Mouse (Mus musculus) neural tube, embryonic 11.5 days (tissue): Measurements from ENCODE around the gene Med24. TPM values are rescaled to one million over a fixed set of nuclear protein-coding genes. Genes with fewer than 3 reads are reported as not detected.
A peak's percentile ranks its signal among the peaks of the same experiment; 100 is the strongest.

Experiments used
- ATAC-seq: fragments of 200-750 bp; cut with Nextera tagmentation; 2 replicates; pipeline ENCODE4 v1.8.0; 2017; ENCODE audit warnings: moderate number of reproducible peaks, mild to moderate bottlenecking, moderate TSS enrichment, moderate library complexity; ENCODE audit not compliant: insufficient read depth, low FRiP score, low TSS enrichment
- DNase-seq: peaks from one replicate; pipeline ENCODE4 v3.0.0-alpha.2; 2015; ENCODE audit warnings: low spot score
- H3K27ac ChIP-seq: fragments of 300-500 bp; sonication (generic); 2 replicates; pipeline ENCODE4 v1.5.1; 2014; ENCODE audit warnings: low read depth, mild to moderate bottlenecking, low read length
- H3K27me3 ChIP-seq: fragments of 300-500 bp; sonication (generic); 2 replicates; pipeline ENCODE4 v1.6.1; 2014; ENCODE audit warnings: mild to moderate bottlenecking, low read length, mixed read lengths; ENCODE audit not compliant: control insufficient read depth, insufficient read depth
- H3K36me3 ChIP-seq: fragments of 300-500 bp; sonication (generic); 2 replicates; pipeline ENCODE4 v1.6.1; 2014; ENCODE audit warnings: mild to moderate bottlenecking, low read length, moderate library complexity, mixed read lengths; ENCODE audit not compliant: control insufficient read depth, insufficient read depth
- H3K4me1 ChIP-seq: fragments of 300-500 bp; sonication (generic); 2 replicates; pipeline ENCODE4 v1.6.1; 2014; ENCODE audit warnings: low read length, mixed read lengths; ENCODE audit not compliant: control insufficient read depth, insufficient read depth
- H3K4me2 ChIP-seq: fragments of 300-500 bp; sonication (generic); 2 replicates; pipeline ENCODE4 v1.6.1; 2014; ENCODE audit warnings: low read depth, mild to moderate bottlenecking, moderate library complexity
- H3K4me3 ChIP-seq: fragments of 300-500 bp; sonication (generic); 2 replicates; pipeline ENCODE4 v1.5.1; 2014; ENCODE audit warnings: low read depth, low read length
- H3K9ac ChIP-seq: fragments of 300-500 bp; sonication (generic); 2 replicates; pipeline ENCODE4 v1.6.1; 2014; ENCODE audit warnings: mild to moderate bottlenecking, low read length
- H3K9me3 ChIP-seq: fragments of 300-500 bp; sonication (generic); 2 replicates; pipeline ENCODE4 v1.6.1; 2016; ENCODE audit warnings: low read length; ENCODE audit not compliant: control insufficient read depth
- WGBS: fragments of 180-500 bp; shearing (Covaris S2); extraction: QIAGEN DNeasy Blood & Tissue Kit; methylation state at CpG from one replicate; pipeline ENCODE4 v1.1.7; 2014; 5-methylcytosine and 5-hydroxymethylcytosine counted together
- polyA plus RNA-seq: library from polyadenylated mRNA; unstranded; fragments of >200 nt; fragmentation: Nextera tagmentation; extraction: Ambion mirVana; gene quantifications from 2 replicates; pipeline ENCODE4 v1.2.1, GENCODE M21; 2014

The Med24 gene
- polyA plus RNA-seq, 1 experiment from 2014 or later, result 74.5 TPM

DNA sequence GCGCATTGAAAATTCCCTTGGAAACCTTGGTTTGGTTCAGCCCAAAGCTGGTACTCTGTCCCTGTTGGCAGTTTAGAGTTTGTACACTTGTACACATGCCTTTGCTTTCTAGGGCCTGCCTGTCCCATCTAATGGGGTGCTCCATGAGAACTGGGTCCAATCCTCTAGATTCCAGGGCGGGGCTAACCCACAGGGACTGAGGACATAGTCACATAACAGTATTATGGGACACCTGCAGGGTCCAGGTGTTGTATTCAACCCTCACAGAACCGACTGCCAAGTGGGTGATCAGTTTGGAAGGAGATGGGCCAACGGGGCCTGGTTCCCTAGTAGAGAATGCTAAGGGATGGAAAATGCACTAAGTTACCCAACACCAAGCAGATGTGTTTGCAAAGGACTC is 32.7 kb upstream of the Med24 start:
- Histone ChIP-seq H3K4me2 (no peak overlapping the region), H3K9ac (no peak overlapping the region), H3K36me3 (peaks cover 4% of the 10 kb centered on the region), H3K9me3 (no peaks in the 10 kb centered on the region), H3K4me1 (peaks cover 10% of the 10 kb centered on the region), H3K4me3 (no peak overlapping the region), H3K27me3 (no peaks in the 10 kb centered on the region), H3K27ac (no peak overlapping the region)
- 84% methylated on average over 4 of the region's 4 CpGs for WGBS
- no peak for DNase-seq
- ATAC-seq, result no peak

DNA sequence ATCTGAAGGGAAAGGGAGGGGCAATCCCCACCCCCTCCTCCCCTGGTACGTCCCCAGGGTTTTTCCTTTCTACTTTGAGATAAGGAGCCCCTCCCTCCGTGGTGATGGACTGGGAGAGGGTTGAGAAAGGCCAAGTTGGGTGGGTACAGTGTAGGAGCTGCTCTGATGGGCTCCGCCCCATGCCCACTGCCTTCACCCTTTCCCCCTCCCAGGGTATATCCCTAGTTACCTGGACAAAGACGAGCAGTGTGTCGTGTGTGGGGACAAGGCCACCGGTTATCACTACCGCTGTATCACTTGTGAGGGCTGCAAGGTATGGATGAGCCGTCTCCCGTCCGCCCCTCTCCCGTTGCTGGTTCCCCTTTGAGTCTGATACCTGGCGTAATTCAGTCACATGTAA is 27.5 kb upstream of the Med24 start:
- Histone ChIP-seq H3K27me3 (no peaks in the 10 kb centered on the region), H3K9ac (no peak overlapping the region), H3K9me3 (no peaks in the 10 kb centered on the region), H3K27ac (no peak overlapping the region), H3K4me2 (no peak overlapping the region), H3K4me3 (no peak overlapping the region), H3K4me1 (peaks cover under 1% of the 10 kb centered on the region), H3K36me3 (peaks cover 2% of the 10 kb centered on the region; the same call in 1 of the 2 replicates)
- WGBS, result 95% methylated on average over 12 of the region's 12 CpGs
- DNase-seq (peak; percentile 7), ATAC-seq (no peak)

DNA sequence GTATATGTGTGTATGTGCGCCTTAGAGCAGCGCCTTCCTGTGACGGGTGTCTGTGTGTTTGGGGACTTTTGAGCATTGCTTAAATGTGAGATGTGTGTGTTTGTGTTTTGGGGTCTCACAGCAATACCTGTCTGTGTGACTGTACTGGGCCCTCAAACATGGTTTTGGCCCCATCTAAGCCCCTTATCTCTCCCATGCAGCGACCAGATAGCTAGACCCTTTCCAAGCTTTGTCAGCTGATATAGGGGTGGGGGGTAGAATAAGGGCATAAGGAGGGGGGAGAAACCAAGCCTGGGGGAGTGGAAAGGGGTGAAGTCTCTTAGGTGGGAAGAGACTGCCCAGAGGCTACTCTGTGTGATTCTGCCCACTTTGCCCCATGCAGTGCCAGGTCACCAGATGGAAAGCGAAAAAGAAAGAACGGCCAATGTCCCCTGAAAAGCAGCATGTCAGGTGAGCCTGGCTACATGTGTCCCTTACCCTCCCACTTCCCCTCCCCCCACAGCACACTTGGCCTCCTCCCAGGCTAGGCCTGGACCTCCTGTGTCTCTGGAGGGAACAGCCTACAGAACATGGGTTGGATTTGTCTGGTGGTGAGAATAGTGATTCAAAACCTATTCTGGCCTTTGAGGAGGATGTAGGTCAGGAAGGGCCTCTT is 26.6 kb upstream of the Med24 start:
- Histone ChIP-seq H3K9me3 (no peaks in the 10 kb centered on the region), H3K36me3 (peaks cover 2% of the 10 kb centered on the region; the same call in 1 of the 2 replicates), H3K27me3 (no peaks in the 10 kb centered on the region), H3K27ac (no peak overlapping the region), H3K9ac (no peak overlapping the region), H3K4me2 (no peak overlapping the region), H3K4me3 (no peak overlapping the region), H3K4me1 (peaks cover 9% of the 10 kb centered on the region)
- ATAC-seq (no peak), DNase-seq (no peak)
- 94% methylated on average over 6 of the region's 6 CpGs for WGBS

DNA sequence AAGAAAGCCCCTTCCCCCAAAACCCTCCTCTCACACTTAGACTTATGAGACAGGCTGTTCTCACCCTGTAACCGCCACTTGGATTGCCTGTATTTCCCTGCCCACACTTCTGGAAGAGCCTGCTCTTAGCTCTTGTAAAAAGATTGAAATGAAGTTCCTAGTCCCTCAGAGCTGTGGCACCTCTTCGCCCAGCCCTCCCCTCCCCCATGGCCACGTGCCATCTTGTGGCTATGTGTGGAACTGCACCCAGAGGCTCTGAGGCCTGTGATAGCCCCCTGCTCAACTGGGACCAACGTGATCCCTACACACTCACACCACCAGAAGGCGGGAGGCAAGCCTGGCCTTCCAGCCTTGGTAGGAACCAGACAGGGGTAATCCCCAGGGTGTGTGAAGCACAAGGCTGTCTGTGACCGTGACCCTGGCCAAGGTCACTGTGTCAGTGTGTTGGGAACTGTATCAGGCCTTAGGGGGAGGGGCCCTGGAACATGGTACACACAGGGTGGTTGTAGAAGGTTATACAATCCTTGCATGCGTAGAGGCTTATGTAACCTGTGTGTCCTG is 25.5 kb upstream of the Med24 start:
- H3K4me3 ChIP-seq, result no peak overlapping the region
- peak; percentile 42; the same call in 1 of the 2 replicates for ATAC-seq

DNA sequence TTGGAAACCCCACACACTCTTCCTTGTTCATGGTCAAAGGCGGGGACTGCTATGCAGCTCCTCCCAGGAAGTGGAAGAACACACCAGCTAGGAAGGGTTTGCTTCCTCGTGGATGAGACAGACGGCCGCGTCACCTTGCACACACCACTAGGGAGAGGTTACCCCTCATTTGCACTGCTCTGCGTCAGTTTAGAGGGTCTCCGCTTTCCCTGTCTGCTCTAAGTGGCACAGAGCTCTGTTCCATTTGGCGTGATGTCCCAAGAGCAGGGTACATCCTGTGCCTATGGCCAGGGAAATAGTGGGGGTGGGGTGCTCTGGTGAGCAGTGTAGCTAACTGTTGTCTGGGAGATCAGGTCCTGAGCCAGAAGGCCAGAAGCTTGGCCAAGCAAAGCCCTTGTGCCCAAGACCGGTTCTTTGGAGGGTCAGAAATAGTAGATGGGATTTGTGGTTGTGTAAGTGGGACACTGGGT is 25.0 kb upstream of the Med24 start:
- H3K27me3 ChIP-seq, result no peaks in the 10 kb centered on the region
- H3K9me3 ChIP-seq, result no peaks in the 10 kb centered on the region
- H3K4me1 ChIP-seq, result peaks cover 25% of the 10 kb centered on the region
- DNase-seq, result no peak
- no peaks in the 10 kb centered on the region for H3K36me3 ChIP-seq
- no peak for ATAC-seq
- no peak overlapping the region for H3K27ac ChIP-seq
- no peak overlapping the region for H3K4me2 ChIP-seq
- H3K4me3 ChIP-seq, result no peak overlapping the region
- H3K9ac ChIP-seq, result no peak overlapping the region
- 72% methylated on average over 9 of the region's 9 CpGs for WGBS

More for the DNA sequence above, 25.5 kb upstream of the Med24 start:
- Histone ChIP-seq H3K4me1 (peaks cover 20% of the 10 kb centered on the region), H3K27ac (no peak overlapping the region), H3K27me3 (no peaks in the 10 kb centered on the region), H3K9me3 (no peaks in the 10 kb centered on the region), H3K4me2 (no peak overlapping the region), H3K9ac (no peak overlapping the region), H3K36me3 (no peaks in the 10 kb centered on the region)
- WGBS, result 22% methylated on average over 7 of the region's 7 CpGs
- peak; percentile 84 for DNase-seq

DNA sequence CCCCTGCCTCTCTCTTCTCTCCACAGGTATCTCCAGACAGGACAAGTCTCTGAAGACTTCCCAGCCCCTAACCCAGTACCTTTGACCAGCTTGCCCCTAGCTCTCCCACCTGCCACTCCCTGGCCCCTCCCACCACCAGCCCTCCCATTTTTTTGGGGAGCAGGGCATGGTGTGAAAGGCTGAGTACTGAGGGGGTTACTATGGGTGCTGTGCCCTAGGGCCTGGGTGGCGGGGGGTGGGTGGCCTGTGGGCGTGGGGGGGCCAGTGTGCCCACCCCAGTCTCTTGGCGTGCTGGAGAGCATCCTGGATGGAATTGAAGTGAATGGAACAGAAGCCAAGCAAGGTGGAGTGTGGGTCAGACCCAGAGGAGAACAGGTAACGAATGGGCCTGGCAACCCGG is 24.0 kb upstream of the Med24 start:
- H3K4me1 ChIP-seq, result peaks cover 34% of the 10 kb centered on the region
- ATAC-seq, result no peak
- no peak overlapping the region for H3K4me3 ChIP-seq
- H3K36me3 ChIP-seq, result no peaks in the 10 kb centered on the region
- H3K27me3 ChIP-seq, result no peaks in the 10 kb centered on the region
- WGBS, result 91% methylated on average over 5 of the region's 5 CpGs
- H3K9ac ChIP-seq, result no peak overlapping the region
- DNase-seq, result no peak
- no peak overlapping the region for H3K4me2 ChIP-seq
- no peaks in the 10 kb centered on the region for H3K9me3 ChIP-seq
- no peak overlapping the region for H3K27ac ChIP-seq

DNA sequence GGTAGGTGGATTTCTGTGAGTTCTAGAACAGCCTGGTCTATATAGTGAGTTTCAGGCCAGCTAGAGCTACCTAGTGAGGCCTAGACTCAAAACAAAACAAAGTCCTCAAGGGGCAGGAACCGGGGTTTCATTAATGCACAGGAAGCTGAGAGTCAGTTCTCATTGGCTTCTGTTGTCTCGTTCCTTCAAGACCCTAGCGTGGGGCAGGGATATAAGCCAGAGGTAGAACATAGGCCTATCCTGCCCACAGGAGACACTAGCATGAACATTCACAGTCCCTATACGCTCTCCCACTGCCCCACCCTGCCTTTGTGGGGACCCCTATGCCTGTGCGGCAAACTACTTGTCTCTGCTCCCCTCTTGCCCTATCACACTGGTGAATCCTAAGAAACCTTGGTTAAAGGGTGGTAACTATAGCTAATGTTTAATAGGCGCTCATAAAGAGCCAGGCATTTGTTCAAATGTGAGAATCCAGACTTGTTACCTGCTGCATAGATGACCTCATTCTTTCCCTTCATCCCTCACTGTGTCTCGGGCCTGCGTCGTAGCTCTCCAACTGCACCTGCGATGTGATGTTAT is 23.4 kb upstream of the Med24 start:
- no peak for DNase-seq
- Histone ChIP-seq H3K9ac (no peak overlapping the region), H3K27me3 (no peaks in the 10 kb centered on the region), H3K27ac (no peak overlapping the region), H3K9me3 (no peaks in the 10 kb centered on the region), H3K4me3 (no peak overlapping the region), H3K4me2 (no peak overlapping the region), H3K4me1 (peaks cover 40% of the 10 kb centered on the region), H3K36me3 (no peaks in the 10 kb centered on the region)
- ATAC-seq, result no peak
- 93% methylated on average over 10 of the region's 10 CpGs for WGBS

DNA sequence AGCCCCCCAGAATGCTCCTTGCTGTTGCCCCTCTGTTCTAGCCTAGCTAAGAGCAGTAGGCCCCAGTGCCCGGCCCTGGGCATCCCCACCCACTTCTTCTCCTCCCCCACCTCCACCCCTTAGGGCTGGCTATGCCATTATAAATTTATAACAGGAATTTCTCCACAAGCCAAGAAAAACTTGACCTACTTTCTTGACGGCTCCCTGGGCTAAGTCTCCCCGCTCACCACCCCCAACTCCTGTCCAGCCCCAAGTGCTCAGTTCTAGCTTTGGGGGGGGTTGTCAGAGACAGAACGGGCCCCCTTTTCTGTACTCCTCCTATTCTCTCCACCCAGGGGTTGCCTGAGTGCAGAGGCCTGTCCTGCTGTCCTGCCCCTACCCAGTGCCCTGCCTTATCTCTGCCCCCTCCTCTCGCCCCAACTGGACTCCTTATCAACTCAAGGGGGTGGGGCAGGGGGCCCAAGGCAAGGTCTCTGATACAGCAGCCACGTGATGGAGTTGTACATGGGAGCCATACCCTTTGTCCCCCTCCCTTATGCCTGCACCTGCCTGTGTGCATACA is 22.1 kb upstream of the Med24 start:
- Histone ChIP-seq H3K9me3 (no peaks in the 10 kb centered on the region), H3K4me3 (no peak overlapping the region), H3K27me3 (no peaks in the 10 kb centered on the region), H3K4me1 (peaks cover 52% of the 10 kb centered on the region), H3K4me2 (no peak overlapping the region), H3K9ac (peak overlapping the region; percentile 18; the same call in 1 of the 2 replicates), H3K27ac (peak overlapping the region; percentile 1), H3K36me3 (no peaks in the 10 kb centered on the region)
- WGBS, result 47% methylated on average over 6 of the region's 6 CpGs
- ATAC-seq, result no peak
- no peak for DNase-seq
